Mouse (Mus musculus) liver, embryonic 14.5 days (tissue): ENCODE results near the gene Daxx.

Source experiments
- CTCF ChIP-seq: IDR thresholded peaks from 2 replicates; pipeline ENCODE4 v1.5.1; 2016; ENCODE audit warnings: antibody characterized with exemption, low read depth, control low read depth
- EP300 ChIP-seq: IDR thresholded peaks from 2 replicates; pipeline ENCODE4 v1.6.1; 2016; ENCODE audit warnings: antibody characterized with exemption, low read depth

DNA sequence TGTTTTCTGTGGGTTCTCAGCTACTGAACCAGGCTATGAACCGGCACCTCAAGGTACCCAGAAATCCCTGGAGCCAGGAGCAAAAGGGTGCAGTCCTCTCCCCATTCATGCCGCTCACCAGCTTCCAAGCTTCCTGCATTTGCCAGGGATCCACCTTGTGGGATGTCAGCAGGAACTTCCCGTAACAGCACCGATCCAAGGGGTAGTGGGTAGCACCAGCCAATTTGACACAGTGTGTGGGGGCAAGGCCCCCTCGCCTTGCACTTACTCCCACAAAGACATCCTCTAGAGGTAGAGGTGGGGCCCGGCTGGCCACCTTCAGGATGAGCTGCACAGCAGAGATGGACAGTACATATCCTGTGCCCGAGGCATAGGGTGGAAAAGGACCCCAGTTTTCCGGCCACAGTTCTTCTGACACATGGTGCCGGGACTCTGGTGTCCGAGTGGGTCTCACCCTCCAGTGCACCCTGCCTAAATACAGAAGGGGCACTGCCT, 41.0 kb downstream of the Daxx start:
- TF ChIP-seq CTCF (no peak), EP300 (no peak)
